Mouse (Mus musculus) midbrain, postnatal 0 days (tissue): Measurements from ENCODE around the gene Gnb4. TPM values are rescaled to one million over a fixed set of nuclear protein-coding genes. Genes with fewer than 3 reads are reported as not detected.

Experiments used
- ATAC-seq: fragments of 200-750 bp; cut with Nextera tagmentation; 2 replicates; pipeline ENCODE4 v1.8.0; 2017; ENCODE audit warnings: moderate number of reproducible peaks, mild to moderate bottlenecking, moderate TSS enrichment, moderate library complexity; ENCODE audit not compliant: low FRiP score
- DNase-seq: peaks from one replicate; pipeline ENCODE4 v3.0.0-alpha.2; 2015; ENCODE audit warnings: low spot score
- H3K27ac ChIP-seq: fragments of 300-500 bp; sonication (generic); 2 replicates; pipeline ENCODE4 v1.5.1; 2014; ENCODE audit warnings: low read depth, mild to moderate bottlenecking, low read length, mixed read lengths
- H3K27me3 ChIP-seq: fragments of 300-500 bp; sonication (generic); 2 replicates; pipeline ENCODE4 v1.6.1; 2014; ENCODE audit warnings: low read length, control low read depth, mixed read lengths; ENCODE audit not compliant: insufficient read depth
- H3K36me3 ChIP-seq: fragments of 300-500 bp; sonication (generic); 2 replicates; pipeline ENCODE4 v1.6.1; 2014; ENCODE audit warnings: low read length, control low read depth, mixed read lengths; ENCODE audit not compliant: insufficient read depth
- H3K4me1 ChIP-seq: fragments of 300-500 bp; sonication (generic); 2 replicates; pipeline ENCODE4 v1.6.1; 2014; ENCODE audit warnings: mild to moderate bottlenecking, control low read depth, antibody characterized with exemption, low read length, mixed read lengths; ENCODE audit not compliant: insufficient read depth
- H3K4me2 ChIP-seq: fragments of 300-500 bp; sonication (generic); 2 replicates; pipeline ENCODE4 v1.6.1; 2014; ENCODE audit warnings: low read depth, mild to moderate bottlenecking, low read length, mixed read lengths; ENCODE audit not compliant: poor library complexity, severe bottlenecking
- H3K4me3 ChIP-seq: fragments of 300-500 bp; sonication (generic); 2 replicates; pipeline ENCODE4 v1.5.1; 2014; ENCODE audit warnings: low read depth, mild to moderate bottlenecking, low read length, moderate library complexity
- H3K9ac ChIP-seq: fragments of 300-500 bp; sonication (generic); replicated peaks from 2 replicates; pipeline ENCODE4 v1.6.1; 2014; ENCODE audit warnings: mild to moderate bottlenecking, low read length, moderate library complexity, mixed read lengths; ENCODE audit not compliant: poor library complexity, severe bottlenecking
- H3K9me3 ChIP-seq: fragments of 300-500 bp; sonication (generic); 2 replicates; pipeline ENCODE4 v1.6.1; 2016; ENCODE audit warnings: low read length, control low read depth
- CTCF ChIP-seq: IDR thresholded peaks from 2 replicates; pipeline ENCODE4 v1.5.1; 2016; ENCODE audit warnings: antibody characterized with exemption, mild to moderate bottlenecking
- WGBS: fragments of 180-500 bp; shearing (Covaris S2); extraction: QIAGEN DNeasy Blood & Tissue Kit; methylation state at CpG from one replicate; pipeline ENCODE4 v1.1.7; 2014; 5-methylcytosine and 5-hydroxymethylcytosine counted together
- polyA plus RNA-seq: library from polyadenylated mRNA; unstranded; fragments of >200 nt; fragmentation: Nextera tagmentation; extraction: Ambion mirVana; gene quantifications from 2 replicates; pipeline ENCODE4 v1.2.1, GENCODE M21; 2015
- total RNA-seq: library from RNA; depleted of rRNA; stranded (reverse); fragments of >200 nt; gene quantifications from 2 replicates; pipeline ENCODE4 v1.2.3, GENCODE M21; 2014

Gnb4 gene
- total and polyA plus RNA-seq, 2 experiments from 2014 or later = 127 to 150 TPM

- no peak for TF ChIP-seq CTCF
- no peak for ATAC-seq
- Histone ChIP-seq H3K9ac (no peak overlapping the region), H3K27me3 (no peaks in the 10 kb centered on the region), H3K9me3 (no peaks in the 10 kb centered on the region), H3K4me3 (no peak overlapping the region), H3K36me3 (peaks cover 49% of the 10 kb centered on the region), H3K4me1 (no peaks in the 10 kb centered on the region), H3K27ac (no peak overlapping the region), H3K4me2 (no peak overlapping the region)
- no peak for DNase-seq
- 89% methylated on average over 3 of the region's 3 CpGs for WGBS
These were observed 30.1 kb downstream of the Gnb4 start for GRCm38 (mm10) chr3:32586274-32586673.

GRCm38 (mm10) chr3:32583489-32583888, 32.9 kb downstream of the Gnb4 start:
- Histone ChIP-seq H3K9ac (no peak overlapping the region), H3K9me3 (no peaks in the 10 kb centered on the region), H3K4me1 (no peaks in the 10 kb centered on the region), H3K4me3 (no peak overlapping the region), H3K27me3 (no peaks in the 10 kb centered on the region), H3K36me3 (peaks cover 33% of the 10 kb centered on the region), H3K4me2 (no peak overlapping the region), H3K27ac (no peak overlapping the region)
- TF ChIP-seq CTCF = no peak
- ATAC-seq (no peak), DNase-seq (no peak)
- WGBS = 92% methylated on average over 4 of the region's 4 CpGs

GRCm38 (mm10) chr3:32581911-32582310, 34.5 kb downstream of the Gnb4 start:
- no peak for TF ChIP-seq CTCF
- H3K4me3 ChIP-seq = no peak overlapping the region
- no peak overlapping the region for H3K9ac ChIP-seq
- H3K9me3 ChIP-seq = no peaks in the 10 kb centered on the region
- no peak overlapping the region for H3K27ac ChIP-seq
- ATAC-seq (no peak), DNase-seq (no peak)
- 95% methylated on average over 3 of the region's 3 CpGs for WGBS
- H3K4me2 ChIP-seq = no peak overlapping the region
- H3K36me3 ChIP-seq = peaks cover 30% of the 10 kb centered on the region; the same call in 1 of the 2 replicates
- H3K4me1 ChIP-seq = no peaks in the 10 kb centered on the region
- H3K27me3 ChIP-seq = no peaks in the 10 kb centered on the region

- Histone ChIP-seq H3K36me3 (peaks cover 35% of the 10 kb centered on the region; the same call in 1 of the 2 replicates), H3K9ac (no peak overlapping the region), H3K4me2 (no peak overlapping the region), H3K9me3 (no peaks in the 10 kb centered on the region), H3K4me1 (no peaks in the 10 kb centered on the region), H3K27ac (no peak overlapping the region), H3K4me3 (no peak overlapping the region), H3K27me3 (no peaks in the 10 kb centered on the region)
- WGBS = 84% methylated on average over 3 of the region's 3 CpGs
- DNase-seq = no peak
- ATAC-seq = no peak
- no peak for TF ChIP-seq CTCF
These were observed 35.6 kb downstream of the Gnb4 start for GRCm38 (mm10) chr3:32580738-32581137.

- ATAC-seq = no peak
- no peak overlapping the region for H3K4me2 ChIP-seq
These were observed 37.6 kb downstream of the Gnb4 start for GRCm38 (mm10) chr3:32578772-32579171.

GRCm38 (mm10) chr3:32575151-32575550, 41.2 kb downstream of the Gnb4 start:
- Histone ChIP-seq H3K36me3 (peaks cover 35% of the 10 kb centered on the region; the same call in 1 of the 2 replicates), H3K9me3 (no peaks in the 10 kb centered on the region), H3K4me3 (no peak overlapping the region), H3K9ac (no peak overlapping the region), H3K4me2 (no peak overlapping the region), H3K27ac (no peak overlapping the region), H3K4me1 (no peaks in the 10 kb centered on the region), H3K27me3 (no peaks in the 10 kb centered on the region)
- DNase-seq (no peak), ATAC-seq (no peak)
- no peak for TF ChIP-seq CTCF
- 99% methylated on average over 3 of the region's 3 CpGs for WGBS

More at GRCm38 (mm10) chr3:32578772-32579171, 37.6 kb downstream of the Gnb4 start:
- H3K4me3 ChIP-seq = no peak overlapping the region
- TF ChIP-seq CTCF = no peak; the same call in 1 of the 2 replicates
- no peak overlapping the region for H3K27ac ChIP-seq
- WGBS = 93% methylated on average over 5 of the region's 5 CpGs
- no peaks in the 10 kb centered on the region for H3K4me1 ChIP-seq
- H3K9ac ChIP-seq = no peak overlapping the region
- no peaks in the 10 kb centered on the region for H3K9me3 ChIP-seq
- peaks cover 46% of the 10 kb centered on the region; the same call in 1 of the 2 replicates for H3K36me3 ChIP-seq
- DNase-seq = no peak
- no peaks in the 10 kb centered on the region for H3K27me3 ChIP-seq
